Mouse (Mus musculus) right cerebral cortex, postnatal 36 days (tissue): ENCODE data around the gene Urgcp.
A peak's percentile ranks its signal among the peaks of the same experiment; 100 is the strongest.
"Not testable (repeated sequence)": the region's sequence is repeated elsewhere in the genome, so short reads cannot be mapped to it uniquely, and the experiment has no call there.

Experiments
- DNase-seq, 2 experiments: peaks; one replicate each; pipeline ENCODE4 v3.0.0; 2022; ENCODE audit warnings: low spot score in 2 of 2, mixed read lengths in 1 of 2

Gene Urgcp

GRCm38 (mm10) chr11:5761820-5762632, at the start of gene Urgcp:
Gene Urgcp, minus strand, starts transcription at chr11:5762376.
- peak; percentile 85 for DNase-seq

- not testable (repeated sequence) for DNase-seq
Measured at GRCm38 (mm10) chr11:5809487-5809886, 47.3 kb upstream of the Urgcp start.

- no peak for DNase-seq
Measured at GRCm38 (mm10) chr11:5807956-5808355, 45.8 kb upstream of the Urgcp start.

- no peak for DNase-seq
Measured at GRCm38 (mm10) chr11:5805711-5806110, 43.5 kb upstream of the Urgcp start.

GRCm38 (mm10) chr11:5804174-5804573, 42.0 kb upstream of the Urgcp start:
- no peak for DNase-seq

- DNase-seq: no peak
Measured at GRCm38 (mm10) chr11:5803551-5803981, 41.4 kb upstream of the Urgcp start, which contains the start of gene Pgam2. Gene Pgam2, minus strand, starts transcription at chr11:5803733.

GRCm38 (mm10) chr11:5802457-5803217, 40.5 kb upstream of the Urgcp start:
- no peak for DNase-seq

- DNase-seq: no peak
Measured at GRCm38 (mm10) chr11:5802005-5802404, 39.8 kb upstream of the Urgcp start.

GRCm38 (mm10) chr11:5801511-5801910, 39.3 kb upstream of the Urgcp start:
- DNase-seq: no peak

GRCm38 (mm10) chr11:5799621-5800490, 37.7 kb upstream of the Urgcp start:
- no peak for DNase-seq

- no peak for DNase-seq
Measured at GRCm38 (mm10) chr11:5797928-5798327, 35.8 kb upstream of the Urgcp start.

- DNase-seq: no peak
Measured at GRCm38 (mm10) chr11:5797371-5797770, 35.2 kb upstream of the Urgcp start.

GRCm38 (mm10) chr11:5796939-5797338, 34.8 kb upstream of the Urgcp start:
- DNase-seq: no peak

GRCm38 (mm10) chr11:5795706-5796105, 33.5 kb upstream of the Urgcp start:
- peak; percentile 51 to 52 for DNase-seq

- no peak for DNase-seq
Measured at GRCm38 (mm10) chr11:5795290-5795689, 33.1 kb upstream of the Urgcp start.

GRCm38 (mm10) chr11:5790431-5790830, 28.3 kb upstream of the Urgcp start:
- no peak for DNase-seq

- DNase-seq: no peak
Measured at GRCm38 (mm10) chr11:5789754-5790333, 27.7 kb upstream of the Urgcp start.

GRCm38 (mm10) chr11:5789071-5789753, 27.0 kb upstream of the Urgcp start:
- no peak for DNase-seq

GRCm38 (mm10) chr11:5788056-5789014, 26.2 kb upstream of the Urgcp start, which contains the start of gene Dbnl:
Gene Dbnl, plus strand, starts transcription at chr11:5788488.
- peak; percentile 92 to 95 for DNase-seq

- no peak for DNase-seq
Measured at GRCm38 (mm10) chr11:5787671-5788055, 25.5 kb upstream of the Urgcp start.
